Mouse (Mus musculus) kidney, embryonic 16.5 days (tissue): ENCODE data around the gene Angptl1. TPM values are rescaled to one million over a fixed set of nuclear protein-coding genes. Genes with fewer than 3 reads are reported as not detected.

Experiments used
- ATAC-seq: fragments of 200-750 bp; cut with Nextera tagmentation; 2 replicates; pipeline ENCODE4 v1.8.0; 2017; ENCODE audit warnings: moderate TSS enrichment; ENCODE audit not compliant: low FRiP score, low TSS enrichment
- H3K27ac ChIP-seq: fragments of 300-500 bp; sonication (generic); 2 replicates; pipeline ENCODE4 v1.5.1; 2014; ENCODE audit warnings: low read length
- H3K27me3 ChIP-seq: fragments of 300-500 bp; sonication (generic); 2 replicates; pipeline ENCODE4 v1.6.1; 2014; ENCODE audit warnings: low read length, control low read depth, mixed read lengths; ENCODE audit not compliant: insufficient read depth
- H3K36me3 ChIP-seq: fragments of 300-500 bp; sonication (generic); 2 replicates; pipeline ENCODE4 v1.6.1; 2014; ENCODE audit warnings: low read length, control low read depth, mixed read lengths; ENCODE audit not compliant: insufficient read depth
- H3K4me1 ChIP-seq: fragments of 300-500 bp; sonication (generic); 2 replicates; pipeline ENCODE4 v1.6.1; 2014; ENCODE audit warnings: low read length, control low read depth, mixed read lengths; ENCODE audit not compliant: insufficient read depth
- H3K4me2 ChIP-seq: fragments of 300-500 bp; sonication (generic); replicated peaks from 2 replicates; pipeline ENCODE4 v1.6.1; 2014; ENCODE audit warnings: low read depth, low read length
- H3K4me3 ChIP-seq: fragments of 300-500 bp; sonication (generic); 2 replicates; pipeline ENCODE4 v1.5.1; 2014; ENCODE audit warnings: mild to moderate bottlenecking, low read length
- H3K9ac ChIP-seq: fragments of 300-500 bp; sonication (generic); replicated peaks from 2 replicates; pipeline ENCODE4 v1.6.1; 2014; ENCODE audit warnings: low read length
- H3K9me3 ChIP-seq: fragments of 300-500 bp; sonication (generic); 2 replicates; pipeline ENCODE4 v1.6.1; 2016; ENCODE audit warnings: low read length, control low read depth
- WGBS: fragments of 180-500 bp; shearing (Covaris S2); extraction: QIAGEN DNeasy Blood & Tissue Kit; methylation state at CpG from one replicate; pipeline ENCODE4 v1.1.7; 2014; 5-methylcytosine and 5-hydroxymethylcytosine counted together
- polyA plus RNA-seq: library from polyadenylated mRNA; unstranded; fragments of >200 nt; fragmentation: Nextera tagmentation; extraction: Ambion mirVana; gene quantifications from 2 replicates; pipeline ENCODE4 v1.2.1, GENCODE M21; 2015

Angptl1 gene
- polyA plus RNA-seq, result 0.99 and 2.1 TPM in 2 replicates

DNA sequence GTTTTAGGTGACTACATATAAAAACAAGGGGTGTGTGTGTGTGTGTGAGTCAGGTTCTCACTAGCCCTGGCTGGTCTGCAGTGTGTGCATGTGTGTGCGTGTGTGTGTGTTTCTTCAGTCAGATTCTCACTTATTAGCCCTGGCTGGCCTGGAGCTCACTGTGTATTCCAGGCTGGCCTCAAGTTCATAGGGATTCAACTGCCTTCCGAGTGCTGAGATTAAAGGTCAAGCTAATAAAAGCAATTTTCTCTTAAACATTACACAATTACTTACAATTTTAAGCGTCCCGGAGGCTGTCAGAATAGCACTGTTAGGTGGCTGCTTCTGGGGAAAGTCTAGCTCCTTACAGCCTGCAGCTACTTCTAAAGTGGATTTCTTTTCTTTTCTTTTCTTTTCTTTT lies at the start of gene Angptl1:
Angptl1 (plus strand) TSS at position 386 of the 400 bp plus-strand sequence.
- H3K4me2 ChIP-seq, result peak within 1 kb of the TSS; percentile 44
- peak; percentile 51; the same call in 1 of the 2 replicates for ATAC-seq
- no peaks in the 10 kb centered on the region for H3K9me3 ChIP-seq
- H3K4me3 ChIP-seq, result peak within 1 kb of the TSS; percentile 18; the same call in 1 of the 2 replicates
- H3K27ac ChIP-seq, result no peak within 1 kb of the TSS
- H3K9ac ChIP-seq, result peak within 1 kb of the TSS; percentile 41
- 60% methylated on average over 4 of the region's 4 CpGs for WGBS
- no peaks in the 10 kb centered on the region for H3K36me3 ChIP-seq
- peaks cover 21% of the 10 kb centered on the region for H3K4me1 ChIP-seq
- H3K27me3 ChIP-seq, result no peaks in the 10 kb centered on the region

DNA sequence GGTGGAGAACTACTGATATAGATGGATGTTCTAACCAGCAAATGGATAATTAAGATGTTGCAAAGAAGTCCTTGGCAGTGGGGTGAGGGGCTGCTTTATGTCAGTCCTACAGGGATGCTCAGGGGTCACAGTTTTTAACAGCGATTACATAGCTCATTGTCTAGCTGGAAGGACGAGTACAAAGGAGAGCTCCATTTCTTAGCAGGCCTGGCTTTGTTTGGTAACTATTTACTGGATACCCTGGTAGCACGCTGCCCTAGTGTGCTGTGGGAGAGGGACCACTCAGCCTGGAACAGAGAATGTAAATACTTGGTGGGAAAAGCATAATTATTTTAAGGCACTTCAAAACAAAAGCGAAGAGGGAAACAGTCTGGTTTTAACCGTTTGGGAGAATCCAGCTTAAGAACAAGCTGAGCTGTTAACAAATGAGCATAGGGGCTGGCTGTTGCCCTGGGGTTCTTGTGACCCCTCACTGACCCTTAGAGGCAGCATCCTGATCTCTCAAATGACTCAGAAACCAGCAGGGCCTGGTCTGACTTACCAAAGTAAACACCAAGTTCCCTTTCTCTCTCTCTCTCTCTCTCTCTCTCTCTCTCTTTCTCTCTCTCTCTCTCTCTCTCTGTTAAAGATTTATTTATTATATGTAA lies 48.4 kb upstream of the Angptl1 start:
- no peak for ATAC-seq
- Histone ChIP-seq H3K27ac (no peak overlapping the region), H3K27me3 (no peaks in the 10 kb centered on the region), H3K4me2 (no peak overlapping the region), H3K9ac (no peak overlapping the region), H3K4me1 (peaks cover 10% of the 10 kb centered on the region; the same call in 1 of the 2 replicates), H3K36me3 (no peaks in the 10 kb centered on the region), H3K4me3 (no peak overlapping the region), H3K9me3 (no peaks in the 10 kb centered on the region)
- WGBS, result 37% methylated on average over 5 of the region's 5 CpGs

DNA sequence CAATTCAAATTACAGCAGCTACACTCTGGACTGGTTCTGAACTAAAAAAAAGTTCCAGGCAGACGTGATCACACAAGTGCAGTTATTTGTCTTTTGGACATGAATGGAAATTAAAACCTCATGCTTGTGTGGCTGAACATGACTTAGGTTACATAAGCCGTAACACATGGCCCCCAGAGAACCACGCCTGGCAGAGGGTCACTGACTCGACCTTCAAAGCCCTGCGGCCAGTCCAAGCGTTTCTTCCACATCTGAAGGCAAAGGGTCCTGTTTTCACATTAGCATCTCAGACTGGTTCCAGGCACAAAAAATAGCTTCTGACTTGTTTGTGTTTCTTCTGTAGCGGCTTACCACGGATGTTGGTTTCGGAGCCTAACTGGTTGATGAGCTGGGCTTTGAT lies 42.1 kb upstream of the Angptl1 start:
- ATAC-seq, result peak; percentile 69; the same call in 1 of the 2 replicates

DNA sequence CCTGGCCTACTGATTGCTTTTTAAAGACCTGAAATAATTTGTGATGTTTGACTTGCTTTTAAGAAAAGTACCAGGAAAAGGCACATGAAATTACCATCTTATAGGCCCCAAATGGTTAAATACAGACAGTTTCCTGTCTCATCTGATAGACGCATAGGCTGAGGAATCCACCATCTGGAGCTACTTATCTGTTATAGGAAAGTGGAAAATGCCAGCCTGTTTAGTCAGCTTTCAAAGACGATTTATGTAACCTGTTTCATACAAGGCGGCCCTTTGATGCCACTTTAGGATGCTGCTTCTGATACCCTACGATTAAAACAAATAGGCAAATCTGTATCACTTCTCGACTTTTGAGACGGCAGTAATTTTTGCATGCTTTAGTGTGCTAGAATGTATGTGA lies 37.1 kb upstream of the Angptl1 start:
- H3K4me1 ChIP-seq, result peaks cover 4% of the 10 kb centered on the region; the same call in 1 of the 2 replicates
- 84% methylated on average over 6 of the region's 6 CpGs for WGBS
- no peak overlapping the region for H3K9ac ChIP-seq
- ATAC-seq, result no peak
- H3K36me3 ChIP-seq, result no peaks in the 10 kb centered on the region; the same call in 1 of the 2 replicates
- H3K4me2 ChIP-seq, result no peak overlapping the region
- H3K27me3 ChIP-seq, result no peaks in the 10 kb centered on the region
- H3K9me3 ChIP-seq, result no peaks in the 10 kb centered on the region
- no peak overlapping the region for H3K4me3 ChIP-seq
- no peak overlapping the region for H3K27ac ChIP-seq

More for the DNA sequence above, 42.1 kb upstream of the Angptl1 start:
- Histone ChIP-seq H3K27me3 (no peaks in the 10 kb centered on the region), H3K9ac (no peak overlapping the region), H3K27ac (peak overlapping the region; percentile 48; the same call in 1 of the 2 replicates), H3K4me3 (no peak overlapping the region), H3K4me1 (peaks cover 5% of the 10 kb centered on the region; the same call in 1 of the 2 replicates), H3K9me3 (no peaks in the 10 kb centered on the region), H3K36me3 (no peaks in the 10 kb centered on the region), H3K4me2 (no peak overlapping the region)
- 29% methylated on average over 9 of the region's 9 CpGs for WGBS

DNA sequence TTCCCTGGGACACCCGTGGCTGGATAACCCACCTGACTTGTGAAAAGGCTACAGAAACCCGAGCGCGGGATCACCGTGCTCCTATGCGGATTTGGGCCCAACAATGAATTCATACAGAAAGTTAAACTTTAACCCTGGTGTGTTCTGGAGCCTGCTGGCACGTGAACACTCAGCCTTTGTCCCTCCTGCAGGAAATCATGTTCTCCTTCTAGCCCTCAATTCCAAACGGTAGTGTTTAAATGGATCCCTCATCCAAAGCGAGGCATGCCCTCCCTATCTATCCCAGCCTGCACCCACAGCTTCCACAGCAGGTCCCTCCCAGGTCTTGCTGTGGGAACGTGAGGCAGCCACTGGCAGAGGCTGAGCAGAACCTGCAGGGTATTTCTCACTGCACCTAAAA lies 30.0 kb upstream of the Angptl1 start:
- no peak overlapping the region; the same call in 1 of the 2 replicates for H3K9ac ChIP-seq
- WGBS, result 65% methylated on average over 10 of the region's 10 CpGs
- peak; percentile 74 for ATAC-seq
- no peaks in the 10 kb centered on the region; the same call in 1 of the 2 replicates for H3K36me3 ChIP-seq
- H3K4me3 ChIP-seq, result no peak overlapping the region
- H3K27ac ChIP-seq, result peak overlapping the region; percentile 70
- no peaks in the 10 kb centered on the region for H3K9me3 ChIP-seq
- peaks cover 4% of the 10 kb centered on the region; the same call in 1 of the 2 replicates for H3K4me1 ChIP-seq
- H3K27me3 ChIP-seq, result no peaks in the 10 kb centered on the region
- no peak overlapping the region for H3K4me2 ChIP-seq

DNA sequence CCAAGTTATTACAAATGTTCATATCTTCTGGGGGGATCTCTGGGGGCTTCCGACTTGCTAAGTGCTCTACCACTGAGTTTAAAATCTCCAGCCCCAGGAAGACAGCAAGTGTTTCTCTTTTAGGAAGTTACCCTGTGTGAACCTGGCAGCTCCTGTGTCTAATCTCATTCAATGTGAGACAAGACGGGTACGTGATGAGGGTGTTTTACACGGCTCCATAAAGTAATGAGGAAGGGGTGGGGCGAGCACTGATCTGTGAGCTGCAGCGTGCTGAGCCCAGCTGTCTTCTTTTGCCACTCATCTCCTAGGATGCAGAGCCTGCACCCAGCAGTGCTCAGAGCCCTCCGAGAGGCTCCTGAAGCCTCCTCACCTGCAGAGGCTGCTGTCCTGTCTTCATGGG lies 26.4 kb upstream of the Angptl1 start:
- Histone ChIP-seq H3K27ac (no peak overlapping the region), H3K27me3 (no peaks in the 10 kb centered on the region), H3K9me3 (no peaks in the 10 kb centered on the region), H3K4me1 (no peaks in the 10 kb centered on the region), H3K4me3 (no peak overlapping the region), H3K36me3 (peaks cover 4% of the 10 kb centered on the region), H3K9ac (no peak overlapping the region), H3K4me2 (no peak overlapping the region)
- ATAC-seq, result no peak
- WGBS, result 67% methylated on average over 7 of the region's 7 CpGs

DNA sequence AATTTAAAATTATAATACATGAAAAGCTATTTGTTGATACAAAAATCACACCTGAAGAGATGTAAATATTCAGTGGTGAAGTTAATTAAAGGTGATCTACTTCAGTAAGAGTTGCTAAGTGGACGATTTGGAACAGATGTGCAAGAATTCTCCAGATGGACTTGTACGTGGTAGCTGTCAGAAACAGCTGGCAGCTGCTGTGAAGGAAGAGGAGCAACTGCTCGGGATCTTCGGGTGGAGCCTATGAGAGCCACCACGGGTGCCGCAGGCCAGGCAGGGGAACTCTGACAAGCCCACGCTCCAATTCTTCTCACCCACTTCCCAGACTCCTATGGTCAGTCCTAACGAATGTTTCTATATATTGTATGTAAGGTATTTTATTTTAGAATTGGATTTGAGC lies 25.6 kb upstream of the Angptl1 start:
- Histone ChIP-seq H3K9me3 (no peaks in the 10 kb centered on the region), H3K27ac (no peak overlapping the region), H3K4me1 (no peaks in the 10 kb centered on the region), H3K4me3 (no peak overlapping the region), H3K9ac (no peak overlapping the region), H3K27me3 (no peaks in the 10 kb centered on the region), H3K36me3 (peaks cover 12% of the 10 kb centered on the region), H3K4me2 (no peak overlapping the region)
- ATAC-seq, result no peak
- WGBS, result 68% methylated on average over 8 of the region's 8 CpGs

DNA sequence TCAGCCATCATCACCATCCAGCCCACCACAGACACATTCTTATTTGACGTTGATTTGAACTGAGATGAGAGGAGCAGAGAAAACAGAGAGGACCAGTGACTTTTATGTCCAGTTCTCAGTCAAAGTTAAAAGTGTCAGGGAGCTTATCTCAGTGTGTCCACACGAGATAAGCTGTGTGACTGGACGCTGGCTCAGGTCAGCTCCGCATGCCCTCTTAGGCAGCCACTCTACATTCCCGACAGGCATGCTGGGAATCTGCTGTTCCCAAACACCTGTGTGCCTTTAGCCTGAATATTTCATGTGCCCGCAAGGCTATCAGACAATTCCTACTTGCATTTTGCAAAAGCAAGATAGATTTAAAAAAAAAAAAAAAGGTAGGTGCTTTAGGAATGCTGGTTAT lies 24.9 kb upstream of the Angptl1 start:
- Histone ChIP-seq H3K9ac (no peak overlapping the region), H3K27ac (no peak overlapping the region), H3K4me3 (no peak overlapping the region), H3K9me3 (no peaks in the 10 kb centered on the region), H3K36me3 (peaks cover 19% of the 10 kb centered on the region), H3K4me1 (no peaks in the 10 kb centered on the region), H3K4me2 (no peak overlapping the region), H3K27me3 (no peaks in the 10 kb centered on the region)
- whole genome bisulfite sequencing, result 68% methylated on average over 6 of the region's 6 CpGs
- no peak for ATAC-seq

DNA sequence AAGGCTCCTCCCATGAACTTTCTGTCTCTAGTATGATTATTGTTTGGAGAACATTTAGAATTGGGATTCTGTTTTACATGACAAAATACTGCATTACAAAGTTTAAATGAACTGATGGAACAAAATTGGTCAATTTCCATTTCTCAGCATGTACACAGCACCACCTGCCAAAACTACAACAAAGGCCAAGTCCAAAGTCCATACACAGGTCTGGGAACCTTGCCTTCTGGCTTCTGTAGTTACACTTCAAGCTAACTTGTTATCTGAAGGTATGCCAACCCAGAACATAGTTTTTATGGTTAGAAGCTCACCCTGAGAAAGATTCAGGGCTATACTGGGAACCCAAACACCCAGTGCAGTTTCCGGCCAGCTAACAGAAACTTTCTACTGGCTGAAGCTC lies 19.1 kb upstream of the Angptl1 start:
- Histone ChIP-seq H3K4me3 (no peak overlapping the region), H3K9me3 (no peaks in the 10 kb centered on the region), H3K4me1 (no peaks in the 10 kb centered on the region), H3K27me3 (no peaks in the 10 kb centered on the region), H3K9ac (no peak overlapping the region), H3K36me3 (peaks cover 35% of the 10 kb centered on the region), H3K27ac (no peak overlapping the region), H3K4me2 (no peak overlapping the region)
- 100% methylated on average over 1 of the region's 1 CpGs for WGBS
- no peak for ATAC-seq

DNA sequence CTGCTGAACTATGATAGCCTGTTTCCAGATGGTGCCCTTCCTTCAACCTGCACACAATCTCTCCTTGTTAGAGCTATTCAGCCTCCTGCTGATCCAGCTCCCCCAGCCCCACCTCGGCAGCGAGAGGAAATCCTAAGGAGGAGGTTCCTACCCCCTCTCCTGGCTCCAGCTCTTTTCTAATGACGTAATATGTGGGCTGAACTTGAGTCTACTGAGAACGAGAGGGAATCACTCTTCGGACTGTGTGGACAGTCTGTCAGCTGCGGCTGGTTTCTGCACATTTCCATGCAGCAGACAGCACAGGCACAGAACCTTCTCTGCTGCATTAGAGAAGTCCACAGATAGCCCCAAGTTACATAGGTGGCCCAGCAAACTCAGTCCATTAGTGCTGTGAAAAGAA lies 333 bp downstream of the Angptl1 start:
- Histone ChIP-seq H3K9me3 (no peaks in the 10 kb centered on the region), H3K27ac (no peak overlapping the region), H3K4me1 (peaks cover 21% of the 10 kb centered on the region), H3K27me3 (no peaks in the 10 kb centered on the region), H3K9ac (peak overlapping the region; percentile 41), H3K4me2 (peak overlapping the region; percentile 44), H3K4me3 (peak overlapping the region; percentile 18; the same call in 1 of the 2 replicates), H3K36me3 (no peaks in the 10 kb centered on the region)
- peak; percentile 90; the same call in 1 of the 2 replicates for ATAC-seq
- 7% methylated on average over 6 of the region's 6 CpGs for WGBS
